Mouse (Mus musculus) heart, postnatal 4 days (tissue): ENCODE measurements around the gene Tcerg1l. TPM values are rescaled to one million over a fixed set of nuclear protein-coding genes. Genes with fewer than 3 reads are reported as not detected.

Experiments
- DNase-seq: peaks from one replicate; pipeline ENCODE4 v3.0.0; 2021
- total RNA-seq, 2 experiments: library from RNA; stranded (reverse); gene quantifications; 2 replicates each; pipeline ENCODE4 v1.2.3; 2021

Tcerg1l gene
- not detected for total RNA-seq

- no peak for DNase-seq
Measured at GRCm38 (mm10) chr7:138397485-138398181, at the start of gene Tcerg1l. TSS of gene Tcerg1l (minus strand) at chr7:138397730.

- DNase-seq: no peak
Measured at GRCm38 (mm10) chr7:138442096-138442495, 44.6 kb upstream of the Tcerg1l start.

GRCm38 (mm10) chr7:138432541-138432940, 35.0 kb upstream of the Tcerg1l start:
- no peak for DNase-seq

- DNase-seq: no peak
Measured at GRCm38 (mm10) chr7:138431456-138431855, 33.9 kb upstream of the Tcerg1l start.

- DNase-seq: peak; percentile 8
Measured at GRCm38 (mm10) chr7:138429916-138430315, 32.4 kb upstream of the Tcerg1l start.

GRCm38 (mm10) chr7:138428826-138429225, 31.3 kb upstream of the Tcerg1l start:
- peak; percentile 14 for DNase-seq

- no peak for DNase-seq
Measured at GRCm38 (mm10) chr7:138427441-138427840, 29.9 kb upstream of the Tcerg1l start.

GRCm38 (mm10) chr7:138413496-138413895, 16.0 kb upstream of the Tcerg1l start:
- DNase-seq: no peak

GRCm38 (mm10) chr7:138401641-138402040, 4.1 kb upstream of the Tcerg1l start:
- no peak for DNase-seq

GRCm38 (mm10) chr7:138400506-138401272, 3.2 kb upstream of the Tcerg1l start:
- DNase-seq: no peak

- DNase-seq: peak; percentile 38
Measured at GRCm38 (mm10) chr7:138398182-138398793, 758 bp upstream of the Tcerg1l start.

GRCm38 (mm10) chr7:138396863-138397484, 556 bp downstream of the Tcerg1l start:
- peak; percentile 74 for DNase-seq

GRCm38 (mm10) chr7:138396109-138396862, 1.2 kb downstream of the Tcerg1l start:
- no peak for DNase-seq

- no peak for DNase-seq
Measured at GRCm38 (mm10) chr7:138389941-138390340, 7.6 kb downstream of the Tcerg1l start.

- DNase-seq: no peak
Measured at GRCm38 (mm10) chr7:138389071-138389470, 8.5 kb downstream of the Tcerg1l start.

GRCm38 (mm10) chr7:138379221-138379620, 18.3 kb downstream of the Tcerg1l start:
- DNase-seq: no peak

- DNase-seq: no peak
Measured at GRCm38 (mm10) chr7:138378546-138378945, 19.0 kb downstream of the Tcerg1l start.

GRCm38 (mm10) chr7:138375573-138375972, 22.0 kb downstream of the Tcerg1l start:
- no peak for DNase-seq

GRCm38 (mm10) chr7:138374376-138374775, 23.2 kb downstream of the Tcerg1l start:
- no peak for DNase-seq

GRCm38 (mm10) chr7:138373530-138373929, 24.0 kb downstream of the Tcerg1l start:
- no peak for DNase-seq

- no peak for DNase-seq
Measured at GRCm38 (mm10) chr7:138367570-138367969, 30.0 kb downstream of the Tcerg1l start.

GRCm38 (mm10) chr7:138365519-138365918, 32.0 kb downstream of the Tcerg1l start:
- DNase-seq: no peak
